Mouse (Mus musculus) forebrain, embryonic 11.5 days (tissue): ENCODE results near the gene Tbc1d2. TPM values are rescaled to one million over a fixed set of nuclear protein-coding genes. Genes with fewer than 3 reads are reported as not detected.

Experiments
- ATAC-seq: fragments of 200-750 bp; cut with Nextera tagmentation; replicated peaks from 2 replicates; pipeline ENCODE4 v1.8.0; 2017; ENCODE audit warnings: moderate TSS enrichment; ENCODE audit not compliant: low FRiP score
- DNase-seq: peaks from one replicate; pipeline ENCODE4 v3.0.0-alpha.2; 2017; ENCODE audit warnings: low spot score
- H3K27ac ChIP-seq: fragments of 300-500 bp; sonication (generic); 2 replicates; pipeline ENCODE4 v1.5.1; 2014; ENCODE audit warnings: low read depth, low read length
- H3K27me3 ChIP-seq: fragments of 300-500 bp; sonication (generic); 2 replicates; pipeline ENCODE4 v1.6.1; 2014; ENCODE audit warnings: mild to moderate bottlenecking, low read length, mixed read lengths; ENCODE audit not compliant: control insufficient read depth, insufficient read depth
- H3K36me3 ChIP-seq: fragments of 300-500 bp; sonication (generic); 2 replicates; pipeline ENCODE4 v1.6.1; 2014; ENCODE audit warnings: mild to moderate bottlenecking, low read length, moderate library complexity, mixed read lengths; ENCODE audit not compliant: control insufficient read depth, insufficient read depth
- H3K4me1 ChIP-seq: fragments of 300-500 bp; sonication (generic); replicated peaks from 2 replicates; pipeline ENCODE4 v1.6.1; 2014; ENCODE audit warnings: low read length, mixed read lengths; ENCODE audit not compliant: control insufficient read depth, insufficient read depth
- H3K4me2 ChIP-seq: fragments of 300-500 bp; sonication (generic); 2 replicates; pipeline ENCODE4 v1.6.1; 2014; ENCODE audit warnings: low read depth, mild to moderate bottlenecking, low read length, moderate library complexity, mixed read lengths; ENCODE audit not compliant: severe bottlenecking
- H3K4me3 ChIP-seq: fragments of 300-500 bp; sonication (generic); 2 replicates; pipeline ENCODE4 v1.5.1; 2014; ENCODE audit warnings: low read depth, low read length
- H3K9ac ChIP-seq: fragments of 300-500 bp; sonication (generic); 2 replicates; pipeline ENCODE4 v1.6.1; 2014; ENCODE audit warnings: low read length
- H3K9me3 ChIP-seq: fragments of 300-500 bp; sonication (generic); 2 replicates; pipeline ENCODE4 v1.6.1; 2016; ENCODE audit warnings: low read length, mixed read lengths; ENCODE audit not compliant: control insufficient read depth
- WGBS: fragments of 180-500 bp; shearing (Covaris S2); extraction: QIAGEN DNeasy Blood & Tissue Kit; methylation state at CpG from one replicate; pipeline ENCODE4 v1.1.7; 2014; 5-methylcytosine and 5-hydroxymethylcytosine counted together
- polyA plus RNA-seq: library from polyadenylated mRNA; unstranded; fragments of >200 nt; fragmentation: Nextera tagmentation; extraction: Ambion mirVana; gene quantifications from 2 replicates; pipeline ENCODE4 v1.2.1, GENCODE M21; 2014

Gene Tbc1d2
- polyA plus RNA-seq, 1 experiment from 2014 or later: 0.57 TPM

DNA sequence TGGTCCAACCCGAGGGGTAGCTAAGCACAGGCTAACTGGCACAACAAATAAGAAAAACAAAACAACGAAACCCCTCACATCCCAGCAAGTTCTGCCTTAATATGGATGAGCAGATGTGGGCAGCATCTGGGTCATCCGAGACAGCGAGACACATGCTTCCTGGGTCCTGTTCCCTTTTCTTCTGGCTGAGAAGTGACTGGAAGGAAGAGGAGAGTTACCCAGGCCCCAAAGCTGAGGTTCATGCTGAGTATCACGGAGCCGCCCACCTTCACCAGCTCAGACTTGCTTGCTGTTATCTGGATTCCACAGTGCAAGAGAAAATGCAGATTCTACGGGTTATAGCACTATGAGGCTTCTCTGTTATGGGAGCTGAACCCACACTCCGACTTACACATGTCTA lies 29.1 kb downstream of the Tbc1d2 start:
- H3K27ac ChIP-seq: no peak overlapping the region
- no peaks in the 10 kb centered on the region for H3K27me3 ChIP-seq
- 81% methylated on average over 8 of the region's 8 CpGs for WGBS
- H3K4me3 ChIP-seq: no peak overlapping the region
- H3K9ac ChIP-seq: no peak overlapping the region
- no peaks in the 10 kb centered on the region for H3K9me3 ChIP-seq
- DNase-seq (no peak), ATAC-seq (no peak)
- no peaks in the 10 kb centered on the region for H3K4me1 ChIP-seq
- H3K4me2 ChIP-seq: peak overlapping the region; percentile 44; the same call in 1 of the 2 replicates
- no peaks in the 10 kb centered on the region for H3K36me3 ChIP-seq

GRCm38 (mm10) chr4:46620330-46620729 lies 29.7 kb downstream of the Tbc1d2 start:
- no peaks in the 10 kb centered on the region for H3K4me1 ChIP-seq
- ATAC-seq (0 out of 2 replicates have a peak, but pooled peaks have one; percentile 46), DNase-seq (peak; percentile 80)
- no peaks in the 10 kb centered on the region for H3K9me3 ChIP-seq
- 4% methylated on average over 23 of the region's 23 CpGs for WGBS
- peak overlapping the region; percentile 44 for H3K4me2 ChIP-seq
- H3K9ac ChIP-seq: peak overlapping the region; percentile 53
- no peaks in the 10 kb centered on the region for H3K36me3 ChIP-seq
- H3K27me3 ChIP-seq: no peaks in the 10 kb centered on the region
- H3K27ac ChIP-seq: no peak overlapping the region
- H3K4me3 ChIP-seq: peak overlapping the region; percentile 19; the same call in 1 of the 2 replicates

- ATAC-seq: no peak
- Histone ChIP-seq H3K4me3 (no peak overlapping the region), H3K27ac (no peak overlapping the region), H3K36me3 (no peaks in the 10 kb centered on the region), H3K4me2 (no peak overlapping the region), H3K9me3 (no peaks in the 10 kb centered on the region), H3K4me1 (no peaks in the 10 kb centered on the region), H3K27me3 (no peaks in the 10 kb centered on the region), H3K9ac (no peak overlapping the region)
- WGBS: 62% methylated on average over 11 of the region's 11 CpGs
- no peak for DNase-seq
Observed at GRCm38 (mm10) chr4:46618196-46618817, 31.7 kb downstream of the Tbc1d2 start.

DNA sequence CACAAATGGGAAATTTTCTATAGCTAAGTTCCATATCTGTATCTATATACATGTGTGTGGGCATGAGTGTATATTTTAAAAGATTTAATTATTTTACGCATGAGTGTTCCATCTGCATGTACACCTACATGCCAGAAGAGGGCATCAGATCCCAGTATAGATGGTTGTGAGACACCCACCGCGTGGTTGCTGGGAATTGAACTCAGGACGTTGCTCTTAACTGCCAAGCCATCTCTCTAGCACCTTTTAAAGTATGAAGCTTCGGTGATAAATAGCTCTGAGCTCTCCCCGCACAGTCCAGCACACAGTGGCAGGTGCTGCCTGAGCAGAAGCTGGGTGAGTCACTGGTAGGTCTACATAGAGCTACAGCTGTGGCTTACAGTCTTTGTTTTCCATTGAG lies 32.6 kb downstream of the Tbc1d2 start:
- H3K9ac ChIP-seq: no peak overlapping the region
- H3K4me3 ChIP-seq: no peak overlapping the region
- DNase-seq (no peak), ATAC-seq (0 out of 2 replicates have a peak, but pooled peaks have one; percentile 12)
- H3K4me2 ChIP-seq: no peak overlapping the region
- 69% methylated on average over 6 of the region's 6 CpGs for WGBS
- no peaks in the 10 kb centered on the region for H3K4me1 ChIP-seq
- H3K36me3 ChIP-seq: no peaks in the 10 kb centered on the region
- H3K9me3 ChIP-seq: no peaks in the 10 kb centered on the region
- no peaks in the 10 kb centered on the region for H3K27me3 ChIP-seq
- no peak overlapping the region for H3K27ac ChIP-seq

- H3K4me3 ChIP-seq: no peak overlapping the region
- no peaks in the 10 kb centered on the region for H3K9me3 ChIP-seq
- H3K36me3 ChIP-seq: no peaks in the 10 kb centered on the region
- no peaks in the 10 kb centered on the region for H3K4me1 ChIP-seq
- ATAC-seq: no peak
- no peak overlapping the region for H3K9ac ChIP-seq
- 76% methylated on average over 9 of the region's 9 CpGs for WGBS
- DNase-seq: no peak
- no peak overlapping the region for H3K27ac ChIP-seq
- H3K4me2 ChIP-seq: no peak overlapping the region
- H3K27me3 ChIP-seq: no peaks in the 10 kb centered on the region
Observed at GRCm38 (mm10) chr4:46614641-46615040, 35.4 kb downstream of the Tbc1d2 start.

GRCm38 (mm10) chr4:46613618-46614017 lies 36.4 kb downstream of the Tbc1d2 start:
- ATAC-seq (no peak), DNase-seq (no peak)
- 84% methylated on average over 12 of the region's 12 CpGs for WGBS
- Histone ChIP-seq H3K36me3 (no peaks in the 10 kb centered on the region), H3K9ac (no peak overlapping the region), H3K27ac (no peak overlapping the region), H3K27me3 (no peaks in the 10 kb centered on the region), H3K9me3 (no peaks in the 10 kb centered on the region), H3K4me1 (no peaks in the 10 kb centered on the region), H3K4me2 (no peak overlapping the region), H3K4me3 (no peak overlapping the region)

- peak; percentile 89 for DNase-seq
- Histone ChIP-seq H3K4me1 (no peaks in the 10 kb centered on the region), H3K4me3 (no peak overlapping the region), H3K27ac (no peak overlapping the region), H3K4me2 (no peak overlapping the region), H3K36me3 (no peaks in the 10 kb centered on the region), H3K9me3 (no peaks in the 10 kb centered on the region), H3K27me3 (no peaks in the 10 kb centered on the region), H3K9ac (no peak overlapping the region)
- WGBS: 2% methylated on average over 4 of the region's 4 CpGs
- ATAC-seq: peak; percentile 34; the same call in 1 of the 2 replicates
Observed at GRCm38 (mm10) chr4:46611181-46611580, 38.8 kb downstream of the Tbc1d2 start.

- H3K9ac ChIP-seq: no peak overlapping the region
- no peaks in the 10 kb centered on the region for H3K9me3 ChIP-seq
- no peaks in the 10 kb centered on the region for H3K27me3 ChIP-seq
- H3K4me2 ChIP-seq: no peak overlapping the region
- no peak overlapping the region for H3K27ac ChIP-seq
- no peaks in the 10 kb centered on the region for H3K36me3 ChIP-seq
- WGBS: 78% methylated on average over 3 of the region's 3 CpGs
- H3K4me1 ChIP-seq: no peaks in the 10 kb centered on the region
- no peak for ATAC-seq
- no peak for DNase-seq
- no peak overlapping the region for H3K4me3 ChIP-seq
Observed at GRCm38 (mm10) chr4:46607601-46608000, 42.4 kb downstream of the Tbc1d2 start.

DNA sequence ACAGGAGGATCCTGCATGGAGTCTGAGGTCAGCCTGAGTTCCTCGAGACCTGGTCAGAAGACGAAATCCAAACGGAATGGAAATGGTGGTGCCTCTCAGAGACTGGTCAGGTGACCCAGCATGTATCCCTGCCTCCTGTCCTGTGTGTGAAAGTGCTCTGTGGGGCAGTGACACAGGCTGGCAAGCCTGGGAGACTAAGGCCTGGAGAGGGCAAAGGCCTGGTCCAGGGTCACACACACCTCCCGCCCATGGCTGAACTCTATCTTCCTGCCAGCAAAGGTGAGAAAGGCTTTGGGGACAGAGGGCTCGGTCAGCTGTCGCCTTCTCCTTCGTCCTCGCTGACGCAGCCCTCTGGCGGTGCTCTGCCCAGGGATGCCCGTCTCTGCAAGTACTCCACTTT lies 44.6 kb downstream of the Tbc1d2 start:
- no peaks in the 10 kb centered on the region; the same call in 1 of the 2 replicates for H3K4me1 ChIP-seq
- no peak overlapping the region for H3K4me2 ChIP-seq
- no peak overlapping the region for H3K4me3 ChIP-seq
- H3K27ac ChIP-seq: no peak overlapping the region
- no peak overlapping the region for H3K9ac ChIP-seq
- H3K36me3 ChIP-seq: no peaks in the 10 kb centered on the region
- H3K9me3 ChIP-seq: no peaks in the 10 kb centered on the region
- no peak for ATAC-seq
- peaks cover 13% of the 10 kb centered on the region for H3K27me3 ChIP-seq
- DNase-seq: no peak
- WGBS: 63% methylated on average over 11 of the region's 11 CpGs
